Mouse (Mus musculus): ENCODE measurements at regions not wholly inside any gene's neighbourhood (a gene's known extent, or its start where the extent isn't known, plus 50 kb on each side); places are given as distances from the start of the nearest gene placed in this dataset.

DNA sequence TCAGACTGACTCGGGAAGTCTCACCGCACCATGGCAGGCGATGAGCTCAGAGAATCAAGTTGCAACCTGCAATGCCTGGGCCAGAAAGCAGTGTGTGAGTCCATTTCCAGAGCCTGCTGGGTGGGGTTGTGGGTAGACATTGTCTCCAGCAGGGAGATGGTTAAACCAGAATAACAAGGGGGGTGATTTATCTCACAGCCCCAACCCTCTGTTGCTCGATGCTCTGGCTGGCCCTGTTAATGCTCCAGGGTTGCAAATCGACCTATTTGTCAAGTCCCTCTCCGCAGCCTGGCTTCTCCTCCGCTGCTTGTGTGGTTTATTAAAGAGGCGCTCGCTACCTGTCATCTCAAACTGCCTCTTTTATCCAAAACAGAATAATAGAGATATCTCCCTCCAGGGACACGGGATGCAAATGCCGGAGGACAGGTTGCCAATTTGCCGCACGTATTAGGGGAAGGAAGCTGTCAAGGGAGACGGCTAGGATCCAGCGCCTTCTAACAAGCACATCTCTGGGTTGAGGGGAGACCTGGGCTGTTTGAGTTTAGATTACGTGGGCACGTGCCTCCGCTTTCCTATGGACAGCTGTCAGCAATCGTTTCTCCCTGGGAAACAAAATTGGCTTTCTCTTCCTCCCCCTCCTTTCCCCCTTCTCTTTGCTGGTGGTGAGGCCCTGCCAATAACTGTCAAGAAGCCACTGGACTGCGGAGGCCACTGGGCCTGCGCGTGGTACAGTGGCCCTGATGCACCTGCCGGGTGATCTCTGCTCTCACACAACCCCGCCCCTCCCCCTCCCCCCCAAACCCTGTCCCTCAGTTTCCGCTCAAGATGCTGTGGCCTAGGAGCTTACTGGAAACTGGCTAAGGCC is 57.4 kb upstream of the Pitx1 start:
- Histone ChIP-seq H3K9me3 (ENCODE audit: control insufficient read depth, low read length) (no peaks in the 10 kb centered on the region), H3K4me2 (replicated peaks; ENCODE audit: low read depth, low read length) (no peak overlapping the region), H3K9ac (ENCODE audit: low read depth, low read length) (no peak overlapping the region), H3K4me3 (ENCODE audit: low read length) (no peak overlapping the region), H3K27me3 (ENCODE audit: control insufficient read depth, insufficient read depth, low read length) (peaks cover 7% of the 10 kb centered on the region), H3K4me1 (ENCODE audit: control insufficient read depth, insufficient read depth, low read length) (no peaks in the 10 kb centered on the region), H3K27ac (ENCODE audit: low read depth, low read length) (no peak overlapping the region), H3K36me3 (ENCODE audit: control insufficient read depth, insufficient read depth, low read length) (no peaks in the 10 kb centered on the region)
- no peak for ATAC-seq (ENCODE audit: low FRiP score, low TSS enrichment)
- 66% methylated on average over 25 of the region's 25 CpGs for WGBS

DNA sequence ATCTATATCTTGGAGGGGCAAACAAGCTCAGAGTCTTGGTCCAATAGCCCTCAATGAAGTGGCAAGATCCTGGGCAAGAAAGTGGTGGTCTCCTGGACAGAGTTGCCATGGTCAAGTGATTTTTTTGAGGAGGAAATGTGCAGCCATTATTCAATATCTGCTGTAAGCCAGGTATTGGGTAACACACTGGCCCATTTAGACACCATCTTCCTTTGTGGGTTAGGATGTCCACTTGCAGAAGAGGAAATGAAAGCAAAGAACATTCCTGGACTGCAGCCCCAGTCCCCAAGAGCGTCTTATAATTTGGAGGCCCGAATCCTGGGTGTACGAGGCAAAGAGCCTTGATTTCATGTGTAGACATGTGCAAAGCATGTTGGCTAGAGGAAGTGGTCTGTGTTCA is 56.3 kb upstream of the Pitx1 start:
- Histone ChIP-seq H3K4me3 (ENCODE audit: low read length) (no peak overlapping the region), H3K9me3 (ENCODE audit: control insufficient read depth, low read length) (no peaks in the 10 kb centered on the region), H3K27ac (ENCODE audit: low read depth, low read length) (no peak overlapping the region), H3K4me2 (replicated peaks; ENCODE audit: low read depth, low read length) (no peak overlapping the region), H3K27me3 (ENCODE audit: control insufficient read depth, insufficient read depth, low read length) (peaks cover 2% of the 10 kb centered on the region), H3K9ac (ENCODE audit: low read depth, low read length) (no peak overlapping the region), H3K36me3 (ENCODE audit: control insufficient read depth, insufficient read depth, low read length) (no peaks in the 10 kb centered on the region), H3K4me1 (ENCODE audit: control insufficient read depth, insufficient read depth, low read length) (no peaks in the 10 kb centered on the region)
- no peak for ATAC-seq (ENCODE audit: low FRiP score, low TSS enrichment)
- WGBS: 93% methylated on average over 3 of the region's 3 CpGs

DNA sequence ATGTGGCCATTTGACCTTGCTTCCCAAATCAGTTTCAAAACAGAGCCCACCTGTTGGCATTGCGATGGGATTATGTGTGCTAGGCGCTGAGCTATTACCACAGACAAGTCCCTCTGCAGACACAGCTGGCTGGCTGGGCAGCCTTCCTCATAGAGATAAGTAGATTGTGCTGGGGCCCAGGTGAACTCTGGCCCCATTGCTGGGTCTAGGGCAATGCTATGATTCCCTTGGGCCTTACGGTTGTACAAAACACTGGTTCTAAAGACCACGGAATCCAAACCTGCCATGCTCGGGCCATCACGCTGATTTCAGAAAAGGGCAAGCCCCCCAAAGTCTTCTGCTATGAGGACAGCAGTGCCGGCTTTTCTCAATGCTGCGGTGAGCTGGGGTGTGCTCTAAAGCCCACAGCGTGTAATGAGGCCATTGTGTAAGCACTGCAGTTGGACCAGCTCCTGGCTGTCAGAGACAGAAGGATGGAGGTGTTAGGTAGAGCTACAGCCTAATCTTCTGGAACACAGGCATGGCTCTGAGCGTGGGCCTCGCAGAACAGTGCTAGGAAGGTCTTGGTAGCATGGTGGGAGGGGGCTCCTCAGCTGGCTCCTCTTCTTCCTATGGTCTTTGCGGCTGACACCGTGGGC is 51.2 kb upstream of the Pitx1 start:
- no peak overlapping the region for H3K9ac ChIP-seq (ENCODE audit: low read depth, low read length)
- ATAC-seq (ENCODE audit: low FRiP score, low TSS enrichment): no peak
- H3K36me3 ChIP-seq (ENCODE audit: control insufficient read depth, insufficient read depth, low read length): no peaks in the 10 kb centered on the region
- 89% methylated on average over 13 of the region's 13 CpGs for WGBS
- no peaks in the 10 kb centered on the region for H3K4me1 ChIP-seq (ENCODE audit: control insufficient read depth, insufficient read depth, low read length)
- H3K4me3 ChIP-seq (ENCODE audit: low read length): no peak overlapping the region
- H3K9me3 ChIP-seq (ENCODE audit: control insufficient read depth, low read length): no peaks in the 10 kb centered on the region
- no peak overlapping the region for H3K27ac ChIP-seq (ENCODE audit: low read depth, low read length)
- H3K4me2 ChIP-seq (replicated peaks; ENCODE audit: low read depth, low read length): no peak overlapping the region
- no peaks in the 10 kb centered on the region; the same call in 1 of the 2 replicates for H3K27me3 ChIP-seq (ENCODE audit: control insufficient read depth, insufficient read depth, low read length)
